Mouse (Mus musculus): ENCODE measurements around the gene Dsp.
A peak's percentile ranks its signal among the peaks of the same experiment; 100 is the strongest.

Gene Dsp

DNA sequence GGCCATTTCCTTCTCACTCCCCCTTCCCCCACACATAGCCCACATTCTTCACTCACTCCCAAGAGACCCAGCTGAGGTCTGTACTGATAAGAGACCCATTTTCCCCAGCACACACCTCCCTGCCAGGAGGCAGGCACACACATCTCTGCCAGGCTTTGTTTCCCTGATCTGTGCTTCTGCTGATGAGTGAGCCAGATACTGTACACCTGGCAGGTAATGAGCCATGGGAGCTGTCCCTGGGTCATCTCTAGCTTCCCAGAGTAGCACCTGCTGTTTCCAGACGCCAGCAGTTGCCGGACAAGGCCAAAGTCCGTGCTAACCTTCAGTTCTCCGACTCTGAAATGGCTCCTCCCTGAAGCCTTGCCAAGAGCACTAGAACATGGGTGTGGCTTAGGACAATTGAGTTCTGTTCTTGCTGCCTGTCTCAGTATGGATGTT is 19.6 kb downstream of the Dsp start:
- DNase-seq (ENCODE audit: low read depth, low spot score), result peak; percentile 78

DNA sequence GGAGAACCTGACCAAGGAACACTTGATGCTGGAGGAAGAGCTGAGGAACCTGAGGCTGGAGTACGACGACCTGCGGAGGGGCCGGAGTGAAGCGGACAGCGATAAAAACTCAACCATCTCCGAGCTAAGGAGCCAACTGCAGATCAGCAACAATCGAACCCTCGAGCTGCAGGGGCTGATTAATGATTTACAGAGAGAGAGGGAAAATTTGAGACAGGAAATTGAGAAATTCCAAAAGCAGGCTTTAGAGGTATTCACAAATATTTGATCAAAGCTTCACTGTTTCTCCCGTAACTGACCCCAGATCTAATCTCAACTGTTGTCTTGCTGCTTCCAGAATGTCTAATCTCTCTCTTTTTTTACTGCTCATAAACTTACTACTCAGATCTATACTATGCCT is 42.3 kb downstream of the Dsp start:
- DNase-seq (ENCODE audit: low read depth, low spot score), result no peak

DNA sequence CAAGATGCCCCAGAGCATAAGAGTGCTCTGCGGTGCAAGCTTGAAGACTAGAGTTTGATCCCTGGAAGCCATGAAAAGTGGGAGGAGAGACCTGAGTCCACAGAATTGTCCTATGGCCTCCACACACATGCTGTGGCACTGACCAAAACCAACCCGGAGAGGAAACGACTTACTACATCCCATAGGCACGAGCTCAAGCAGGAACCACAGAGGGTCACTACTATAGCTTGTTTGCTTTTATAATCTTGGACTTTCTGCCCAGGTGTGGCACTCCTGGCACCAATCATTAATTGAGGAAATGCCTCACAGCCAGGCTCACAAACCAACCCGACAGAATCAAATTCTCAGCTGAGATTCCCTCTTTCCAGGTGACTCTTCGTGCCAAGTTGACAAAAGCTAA is 50.3 kb downstream of the Dsp start:
- no peak for DNase-seq (ENCODE audit: low read depth, low spot score)

DNA sequence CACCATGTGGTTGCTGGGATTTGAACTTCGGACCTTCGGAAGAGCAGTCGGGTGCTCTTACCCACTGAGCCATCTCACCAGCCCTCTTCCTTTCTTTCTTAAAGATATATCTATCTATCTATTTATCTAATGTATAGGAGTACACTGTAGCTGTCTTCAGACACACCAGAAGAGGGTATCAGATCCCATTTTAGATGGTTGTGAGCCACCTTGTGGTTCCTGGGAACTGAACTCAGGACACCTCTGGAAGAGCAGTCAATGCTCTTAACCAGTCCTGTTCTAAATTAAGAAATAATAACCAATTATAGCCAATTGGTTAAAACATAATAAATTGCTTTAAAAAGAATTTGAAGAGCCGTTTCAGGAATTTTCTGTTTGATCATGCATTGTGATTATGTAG is 53.1 kb downstream of the Dsp start:
- DNase-seq (ENCODE audit: low read depth, low spot score), result peak; percentile 22

DNA sequence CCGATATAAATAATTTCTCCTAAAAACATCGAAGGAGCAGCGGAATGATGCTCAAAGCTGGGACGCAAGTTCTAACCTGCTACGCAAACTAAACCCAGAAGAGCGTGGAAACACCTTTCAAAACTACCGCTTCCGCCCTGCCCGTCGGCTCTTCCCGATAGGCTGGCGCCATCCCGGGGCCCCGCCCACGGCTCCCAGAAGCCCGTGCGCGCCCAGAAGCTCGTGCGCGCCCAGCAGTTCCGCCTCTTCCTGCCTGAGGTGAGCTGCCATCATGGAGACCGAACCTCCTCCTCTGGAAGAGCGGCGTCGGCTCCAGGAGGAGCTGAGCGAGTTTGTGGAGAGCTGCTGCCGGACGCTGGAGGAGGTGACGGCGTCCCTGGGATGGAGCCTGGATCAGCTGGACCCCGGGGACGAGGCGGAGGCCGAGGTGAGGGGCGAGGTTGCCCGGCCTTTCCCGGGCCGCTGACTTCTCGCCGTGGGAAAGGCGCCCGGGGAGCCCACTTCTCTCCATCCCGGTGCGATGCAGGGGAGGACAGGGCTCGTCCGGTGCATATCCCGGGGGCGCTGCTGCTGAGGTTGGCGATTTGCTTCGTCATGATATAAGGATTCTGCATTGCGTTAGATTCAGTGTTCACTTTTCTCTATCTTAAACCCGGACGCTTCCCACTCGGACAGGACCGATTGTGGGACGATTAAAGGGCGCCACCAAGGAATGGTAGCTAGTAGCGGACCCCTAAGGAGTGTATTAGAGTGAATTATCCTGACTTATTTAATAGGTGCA is 53.8 kb downstream of the Dsp start, which contains the start of gene Snrnp48:
Gene Snrnp48, plus strand, starts transcription at position 237 of the 781 bp plus-strand sequence.
- peak; percentile 97 for DNase-seq (ENCODE audit: low read depth, low spot score)

DNA sequence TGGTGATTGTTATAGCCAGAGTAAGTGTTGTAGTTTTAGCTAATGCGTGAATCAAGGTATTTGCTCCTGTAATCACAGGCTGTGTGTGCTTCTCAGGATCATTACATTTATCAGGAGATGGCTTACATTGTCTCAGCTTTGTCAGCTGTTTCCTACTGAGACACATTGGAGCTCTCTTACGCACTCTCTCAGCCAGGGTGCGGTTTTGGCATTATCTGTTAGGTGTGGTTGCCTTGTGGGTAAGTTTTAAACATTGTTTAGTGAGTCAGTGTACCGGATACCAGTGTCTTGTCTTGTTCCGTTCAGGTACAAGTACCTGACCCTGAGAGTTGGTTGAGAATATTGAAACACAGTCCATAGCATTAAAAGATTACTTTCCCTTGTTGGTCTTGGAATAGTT is 60.0 kb downstream of the Dsp start:
- DNase-seq (ENCODE audit: low read depth, low spot score), result no peak

DNA sequence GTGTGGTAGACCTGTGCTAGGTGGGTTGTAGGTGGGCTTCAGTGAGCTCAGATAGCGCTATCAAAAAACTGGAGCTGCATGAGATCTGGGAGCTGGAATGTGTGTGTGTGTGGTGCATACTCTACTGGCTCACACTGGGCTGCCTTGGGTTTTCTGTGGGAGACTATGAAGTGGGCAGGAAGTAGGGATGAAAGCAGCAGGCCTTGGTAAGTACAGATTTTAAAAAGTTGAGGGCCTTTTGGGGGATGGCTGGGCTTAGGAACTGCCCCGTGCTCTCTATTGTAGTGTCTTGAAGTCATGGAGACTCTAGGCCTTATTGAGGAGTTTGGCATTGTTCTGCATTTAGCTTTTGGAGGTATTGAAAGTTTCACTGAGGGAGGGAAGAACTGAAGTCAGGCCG is 67.6 kb downstream of the Dsp start:
- no peak for DNase-seq (ENCODE audit: low read depth, low spot score)

DNA sequence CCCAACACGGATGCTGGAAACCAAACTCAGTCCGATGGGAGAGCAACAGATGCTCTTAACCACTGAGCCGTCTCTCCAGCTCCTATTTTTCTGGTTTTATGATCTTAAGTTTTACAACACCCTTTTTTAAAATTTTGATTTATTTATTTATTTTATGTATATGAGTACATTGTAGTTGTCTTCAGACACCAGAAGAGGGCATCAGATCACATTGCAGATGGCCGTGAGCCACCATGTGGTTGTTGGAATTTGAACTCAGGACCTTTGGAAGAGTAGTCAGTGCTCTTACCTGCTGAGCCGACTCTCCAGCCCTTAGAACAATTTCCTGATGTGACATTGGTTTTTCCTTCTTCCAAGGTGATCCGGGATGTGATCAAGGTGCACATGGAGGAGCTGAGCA is 69.2 kb downstream of the Dsp start:
- DNase-seq (ENCODE audit: low read depth, low spot score), result no peak

DNA sequence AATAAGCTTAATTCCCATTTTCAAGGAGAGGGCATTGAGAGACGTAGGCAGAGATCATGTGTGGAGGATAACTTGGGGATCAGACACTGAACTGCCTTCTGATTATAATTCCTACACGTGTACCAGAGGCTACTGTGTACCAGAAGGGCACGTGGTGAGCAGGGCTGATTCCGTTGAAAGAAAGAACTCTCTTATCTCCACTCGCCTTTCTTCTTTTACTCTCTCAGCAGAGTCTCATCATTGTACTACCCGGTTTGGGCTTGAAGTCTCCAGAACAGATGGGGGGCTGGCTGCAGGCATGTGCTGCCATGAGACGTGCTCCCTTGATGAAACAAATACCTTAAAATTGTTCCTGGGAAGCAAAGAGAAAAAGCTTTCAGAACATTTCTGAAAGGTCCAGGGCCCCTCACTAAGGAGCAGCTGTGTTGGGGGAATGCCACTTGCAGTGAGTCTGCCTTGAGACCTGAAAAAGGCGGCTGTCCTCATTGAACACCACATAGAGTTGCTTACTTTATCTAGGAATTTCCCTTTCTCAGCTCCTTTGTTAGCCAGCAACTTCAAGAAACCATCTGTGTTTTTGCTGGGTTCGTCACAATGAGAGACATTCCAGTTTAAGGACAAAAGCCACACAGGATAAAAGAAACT is 79.2 kb downstream of the Dsp start:
- DNase-seq (ENCODE audit: low read depth, low spot score), result no peak

DNA sequence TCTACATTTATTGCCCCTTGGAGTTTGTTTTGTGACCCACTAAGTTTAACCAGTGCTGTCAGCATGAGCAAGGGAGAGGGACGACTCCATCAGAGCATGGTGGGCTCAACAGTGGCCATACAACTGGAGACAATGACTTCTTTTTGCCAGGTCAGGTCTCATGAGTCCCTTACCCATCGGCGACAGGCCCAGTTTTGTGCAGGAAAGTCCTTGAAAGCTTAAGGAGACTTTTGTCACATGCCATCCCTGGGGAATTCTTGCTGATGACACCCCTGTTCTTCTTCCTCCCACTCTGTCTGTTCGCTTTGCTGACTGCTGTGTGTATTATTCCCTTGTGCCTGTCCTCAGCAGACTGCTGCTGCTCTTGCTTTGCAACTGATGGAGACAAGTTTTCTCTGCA is 81.3 kb downstream of the Dsp start:
- DNase-seq (ENCODE audit: low read depth, low spot score), result no peak

DNA sequence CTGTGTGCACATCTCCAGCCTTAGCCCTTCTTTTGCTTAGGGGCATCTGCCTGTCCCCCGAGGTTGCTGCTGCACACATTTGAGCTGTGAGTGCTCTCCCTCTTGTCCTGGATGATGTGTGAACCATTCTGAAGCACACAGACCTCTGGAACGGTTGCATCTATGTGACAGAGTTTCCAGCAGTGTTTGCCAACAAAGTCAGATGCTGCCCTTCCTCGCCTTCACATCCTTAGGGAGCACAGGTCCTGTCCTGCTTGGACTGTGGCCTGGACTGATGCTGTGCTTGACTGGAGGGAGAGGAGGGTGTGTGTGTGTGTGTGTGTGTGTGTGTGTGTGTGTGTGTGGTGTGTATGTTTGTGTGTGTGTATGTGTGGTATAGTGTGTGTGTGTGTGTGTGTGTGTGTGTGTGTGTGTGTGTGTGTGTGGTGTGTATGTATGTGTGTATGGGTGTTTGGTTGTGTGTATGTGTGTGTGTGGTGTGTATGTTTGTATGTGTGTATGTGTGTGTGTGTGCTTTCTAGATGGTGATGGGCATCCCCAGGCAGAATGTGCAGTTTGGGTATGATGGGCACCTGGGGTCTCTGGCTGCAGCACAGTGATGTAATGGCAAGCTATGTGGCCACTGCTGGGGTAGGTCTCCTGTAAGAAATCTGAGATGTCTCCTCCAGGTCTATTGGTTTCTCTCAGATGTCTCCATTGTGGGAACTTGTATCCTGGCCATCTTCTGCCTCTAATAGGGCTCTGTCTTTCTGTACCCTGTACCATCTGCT is 81.9 kb downstream of the Dsp start:
- DNase-seq (ENCODE audit: low read depth, low spot score), result no peak

DNA sequence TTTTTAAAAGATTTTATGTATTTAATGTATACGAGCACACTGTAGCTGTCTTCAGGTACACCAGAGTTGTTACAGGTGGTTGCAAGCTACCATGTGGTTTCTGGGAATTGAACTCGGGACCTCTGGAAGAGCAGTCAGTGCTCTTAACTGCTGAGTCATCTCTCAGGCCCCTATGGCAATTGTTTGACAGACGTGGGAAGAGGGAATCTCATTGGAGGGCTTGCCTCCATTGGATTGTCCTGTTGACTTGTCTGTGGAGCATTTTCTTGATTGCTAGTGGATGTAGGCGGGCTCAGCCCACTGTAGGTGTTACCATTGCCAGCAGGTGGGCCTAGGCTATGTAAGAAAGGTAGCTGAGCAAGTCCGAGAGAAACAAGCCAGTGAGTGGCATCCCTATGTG is 83.6 kb downstream of the Dsp start:
- peak; percentile 21 for DNase-seq (ENCODE audit: low read depth, low spot score)

DNA sequence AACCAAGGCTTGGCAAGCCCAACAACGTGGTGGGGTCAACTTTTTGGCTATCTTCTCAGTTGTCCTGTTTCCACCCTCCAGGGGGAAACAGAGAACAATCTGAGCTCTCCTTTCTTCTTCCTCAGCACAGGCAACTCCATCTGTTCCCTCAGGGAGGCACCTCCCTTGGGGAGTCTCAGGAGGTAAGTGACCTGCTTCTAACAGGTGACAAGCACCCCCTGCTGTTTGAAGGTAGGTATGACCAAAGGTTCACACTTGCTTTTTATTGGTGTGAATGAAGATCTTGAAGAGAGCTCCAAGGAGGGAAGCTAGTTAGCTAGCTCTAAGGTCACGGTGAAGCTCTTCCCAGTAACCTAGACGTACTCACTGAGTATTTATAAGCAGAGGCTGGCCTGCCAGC is 84.3 kb downstream of the Dsp start:
- DNase-seq (ENCODE audit: low read depth, low spot score), result peak; percentile 89

DNA sequence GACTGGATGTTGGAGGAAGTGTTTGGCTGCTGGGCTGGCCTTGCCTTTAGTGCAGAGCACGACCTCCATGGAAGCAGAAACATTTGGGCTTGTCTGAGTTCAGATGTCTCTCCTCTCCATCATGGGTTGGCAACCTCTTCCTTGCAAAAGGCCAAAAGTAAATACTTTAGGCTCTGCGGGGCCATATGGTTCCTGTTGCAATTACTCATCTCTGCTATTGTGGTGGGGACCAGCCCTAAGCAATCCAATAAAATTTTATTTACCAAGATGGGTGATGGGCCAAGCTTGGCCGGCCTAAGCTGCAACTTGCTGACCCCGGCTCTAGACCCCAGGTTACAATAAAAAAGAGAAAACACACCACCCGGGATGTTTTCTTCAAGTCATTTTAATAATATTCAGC is 97.1 kb downstream of the Dsp start:
- DNase-seq (ENCODE audit: low read depth, low spot score), result no peak
